Mouse (Mus musculus): ENCODE data around the gene Rbfox3. TPM values are rescaled to one million over a fixed set of nuclear protein-coding genes. Genes with fewer than 3 reads are reported as not detected.

Gene Rbfox3
- total RNA-seq, 2 experiments from 2014 or later: 185 to 192 TPM

DNA sequence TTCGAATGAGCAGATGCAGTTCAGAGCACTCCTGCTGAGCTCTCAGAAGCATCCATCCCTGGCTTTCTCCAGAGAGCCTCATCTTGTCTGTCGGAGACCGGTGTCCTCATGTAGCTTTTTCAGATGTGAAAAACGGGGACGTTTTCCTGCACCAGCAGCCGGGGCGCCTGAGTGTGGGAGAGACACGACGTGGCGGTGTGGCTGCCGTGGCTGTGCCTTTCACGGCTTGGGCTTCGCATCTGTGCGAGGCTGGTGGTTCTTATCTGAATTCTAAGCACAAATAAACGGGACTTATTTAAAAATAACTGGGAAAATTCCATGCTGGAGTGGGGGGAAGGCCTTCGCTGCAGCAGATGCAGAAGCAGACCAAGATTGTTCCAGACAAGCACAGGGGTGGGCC is 26.3 kb downstream of the Rbfox3 start:
- intact Hi-C loops (cut with DNase I): no loop called here
- no peak for DNase-seq

DNA sequence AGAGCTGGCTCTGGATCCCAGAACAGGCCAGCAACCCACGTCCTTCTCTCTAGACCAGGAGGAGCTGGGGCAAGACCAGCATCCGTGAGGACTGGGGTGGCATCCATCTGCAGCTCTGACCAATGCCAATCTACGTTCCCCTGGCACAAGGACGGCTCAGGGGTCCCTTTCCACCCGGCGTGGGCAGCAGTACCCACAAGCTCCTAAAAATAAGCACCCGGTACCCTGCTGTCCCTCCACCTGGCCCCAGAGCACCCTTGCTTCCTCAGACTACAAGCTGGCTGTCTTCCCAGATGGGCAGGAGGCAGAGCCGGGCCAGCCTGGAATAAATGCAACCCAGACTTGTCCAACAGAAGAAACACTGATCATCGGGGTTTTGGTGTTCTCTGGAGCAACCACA is 28.3 kb downstream of the Rbfox3 start:
- intact Hi-C loops (cut with DNase I): no loop called here

DNA sequence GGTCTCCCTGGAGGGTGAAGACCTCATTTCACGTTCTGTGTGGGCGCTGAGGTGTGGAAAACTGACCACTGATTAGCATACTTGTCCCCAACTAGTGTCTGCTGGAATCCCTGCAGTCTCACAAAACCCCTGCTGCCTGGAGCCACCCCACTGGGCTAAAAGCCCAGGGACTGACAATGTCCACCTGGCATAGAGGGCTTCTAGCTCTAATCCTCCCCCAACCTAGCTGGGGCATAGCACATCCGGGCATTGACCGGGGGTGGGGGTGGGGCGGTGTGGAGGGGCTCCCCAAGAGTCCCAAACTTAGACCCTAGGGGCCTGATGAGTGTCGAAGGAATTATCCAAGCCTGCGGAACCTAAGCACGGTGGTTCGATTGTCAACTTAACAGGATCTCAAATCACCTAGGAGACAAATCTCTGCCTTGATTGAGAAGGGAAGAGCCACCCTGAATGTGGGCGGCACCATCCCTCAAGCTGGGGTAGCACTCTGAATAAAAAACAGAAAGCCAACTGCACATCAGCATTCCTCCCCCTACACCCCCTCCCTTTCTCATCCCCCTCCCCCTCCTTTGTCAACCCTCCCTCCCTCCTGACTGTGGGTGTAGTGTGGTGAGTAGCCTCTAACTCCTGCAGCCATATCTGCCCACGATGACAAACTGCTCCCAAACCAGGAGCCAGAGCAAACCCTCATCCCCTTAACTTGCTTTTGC is 29.5 kb downstream of the Rbfox3 start:
- DNase-seq: no peak
- intact Hi-C loops (cut with DNase I): no loop called here

More for the DNA sequence above, 28.3 kb downstream of the Rbfox3 start:
- peak; percentile 80 for DNase-seq

- intact Hi-C loops (cut with DNase I): no loop called here
- DNase-seq: no peak
Measured at GRCm38 (mm10) chr11:118879466-118880150, 31.8 kb downstream of the Rbfox3 start.

DNA sequence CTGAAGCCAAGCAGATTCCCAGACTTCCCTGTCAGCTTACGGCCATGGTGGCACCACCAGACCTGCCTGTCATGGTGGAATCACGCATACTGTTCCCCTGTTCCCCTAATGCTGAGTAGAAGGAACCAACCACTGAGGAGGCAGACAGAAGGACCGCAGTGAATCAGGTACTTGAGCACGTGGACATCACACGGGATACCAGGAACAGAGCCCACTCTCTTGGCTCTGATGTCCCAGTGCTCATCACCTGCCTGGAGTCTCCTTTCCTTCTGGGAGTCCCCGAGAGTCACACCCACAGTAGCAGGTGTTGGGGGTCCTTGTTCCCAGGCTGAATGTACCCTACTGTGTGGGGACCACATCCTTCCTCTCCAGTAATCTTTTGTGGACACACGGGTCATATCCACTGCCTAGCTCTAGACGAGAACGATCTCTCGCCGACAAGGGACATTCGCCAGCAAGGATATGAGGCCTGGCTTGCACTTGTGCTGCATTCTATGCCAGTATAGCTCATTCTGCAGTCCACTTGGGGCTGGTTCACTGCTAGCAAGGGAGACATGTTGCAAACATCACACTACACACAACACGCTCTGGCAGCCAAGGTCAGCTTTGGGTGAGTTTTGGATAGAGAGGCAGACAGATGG is 32.7 kb downstream of the Rbfox3 start:
- no peak for DNase-seq
- intact Hi-C loops (cut with DNase I): no loop called here

DNA sequence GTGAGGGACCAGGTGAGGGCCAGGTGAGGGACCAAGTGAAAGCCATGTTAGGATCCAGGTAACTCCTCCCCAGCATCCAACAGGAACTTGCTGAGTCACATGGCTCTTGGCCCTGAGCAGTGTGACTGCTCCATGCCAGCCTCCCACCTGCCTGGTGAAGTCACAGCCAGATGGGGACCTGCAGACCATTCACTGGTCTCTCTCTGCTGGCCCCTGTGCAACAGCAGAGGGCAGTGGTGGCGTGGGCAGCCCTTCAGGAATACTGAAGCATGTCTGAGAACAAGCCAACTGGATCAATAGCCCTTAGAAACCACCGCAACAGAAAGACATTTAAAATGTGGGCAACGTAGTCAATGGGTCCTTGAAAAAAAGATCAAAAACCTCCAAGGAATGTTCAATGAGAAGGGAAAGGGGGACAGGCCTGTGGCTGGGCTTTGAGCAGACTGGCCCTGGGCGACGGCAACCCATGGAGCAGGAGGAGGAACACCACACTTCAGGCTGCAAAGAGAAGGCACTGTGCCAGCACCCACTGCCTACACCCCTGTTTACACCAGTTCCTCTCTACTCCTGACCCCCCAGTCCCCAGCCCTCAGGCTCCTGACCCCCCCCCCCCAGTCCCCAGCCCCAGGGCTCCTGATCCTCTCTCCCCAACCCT is 36.0 kb downstream of the Rbfox3 start:
- intact Hi-C loops (cut with DNase I): no loop called here
- peak; percentile 56 for DNase-seq

GRCm38 (mm10) chr11:118874487-118875095 is 36.8 kb downstream of the Rbfox3 start:
- intact Hi-C loops (cut with DNase I): no loop called here
- no peak for DNase-seq

DNA sequence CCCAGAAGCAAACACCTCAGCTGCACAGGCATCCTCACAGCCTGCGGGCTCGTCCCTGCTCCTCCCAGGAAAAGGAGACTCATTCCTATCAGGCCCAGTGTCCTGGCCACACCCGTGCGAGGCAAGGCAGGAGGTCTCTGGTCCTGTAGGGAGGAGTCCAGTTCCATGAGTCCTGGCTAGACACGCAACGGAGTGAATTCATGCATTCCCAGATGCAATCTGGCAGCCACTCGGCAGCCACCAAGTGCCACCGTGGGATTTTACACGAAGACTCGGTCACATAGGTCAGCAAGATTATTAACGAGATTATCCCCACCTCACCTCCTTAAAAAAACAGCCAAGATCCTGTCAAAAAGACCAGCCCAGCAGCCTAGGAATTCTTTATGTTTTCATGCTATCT is 37.4 kb downstream of the Rbfox3 start:
- intact Hi-C loops (cut with DNase I): no loop called here

GRCm38 (mm10) chr11:118871527-118871926 is 39.9 kb downstream of the Rbfox3 start:
- DNase-seq: no peak
- intact Hi-C loops (cut with DNase I): no loop called here

More for the DNA sequence above, 37.4 kb downstream of the Rbfox3 start:
- no peak for DNase-seq

- intact Hi-C loops (cut with DNase I): no loop called here
- DNase-seq: no peak
Measured at GRCm38 (mm10) chr11:118863360-118863759, 48.0 kb downstream of the Rbfox3 start.

DNA sequence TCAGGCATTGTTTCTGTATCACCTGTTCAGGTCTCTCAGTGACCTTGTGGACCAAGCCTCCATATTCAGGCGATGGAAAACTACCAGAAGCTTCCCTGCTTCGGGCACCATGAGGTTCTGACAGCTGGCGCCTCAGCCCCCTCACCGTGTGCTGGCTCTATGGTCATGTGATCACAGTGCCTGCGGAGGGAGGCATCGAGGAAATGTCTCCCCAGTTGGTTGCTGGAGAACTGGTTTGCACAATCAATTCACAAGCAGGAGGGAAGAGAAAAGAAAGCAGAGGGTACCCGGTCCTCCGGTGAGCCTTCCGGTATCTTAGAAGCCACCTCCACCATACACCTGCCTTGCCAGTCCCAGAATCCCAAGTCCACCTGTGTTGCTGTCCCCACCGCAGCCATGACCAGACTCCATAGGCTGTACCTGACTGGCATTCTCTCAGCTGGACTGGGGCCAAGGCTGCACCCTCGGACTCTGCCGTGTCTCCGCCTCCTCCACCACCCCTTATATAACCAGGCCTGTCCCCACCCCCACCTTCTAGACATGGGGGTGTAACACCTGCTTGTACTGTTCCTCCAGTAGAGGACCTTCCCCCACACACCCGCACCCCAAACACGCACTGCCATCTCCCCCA is 49.5 kb downstream of the Rbfox3 start:
- intact Hi-C loops (cut with DNase I): no loop called here
- DNase-seq: peak; percentile 38

DNA sequence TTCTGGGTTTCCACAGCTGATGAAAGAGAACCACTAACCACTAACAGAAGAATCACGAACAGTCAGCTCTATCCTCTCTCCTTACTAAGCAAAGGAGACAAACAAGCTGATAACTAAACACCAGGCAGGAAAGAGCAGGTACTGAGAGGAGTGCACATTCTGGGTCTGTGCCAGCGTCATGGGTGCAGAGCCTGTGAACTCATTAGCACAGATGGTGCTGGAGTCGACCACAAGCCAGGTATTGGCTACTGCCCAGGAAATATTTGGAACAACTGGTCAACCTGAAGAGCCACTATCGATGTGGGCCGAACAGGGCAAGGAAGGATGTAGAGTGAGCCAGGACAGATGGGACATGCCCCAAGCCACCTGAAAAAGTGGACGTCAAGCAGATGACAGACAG is 50.2 kb downstream of the Rbfox3 start:
- intact Hi-C loops (cut with DNase I): no loop called here
- DNase-seq: peak; percentile 88

- no peak for DNase-seq
- intact Hi-C loops (cut with DNase I): no loop called here
Measured at GRCm38 (mm10) chr11:118860812-118861211, 50.6 kb downstream of the Rbfox3 start.

DNA sequence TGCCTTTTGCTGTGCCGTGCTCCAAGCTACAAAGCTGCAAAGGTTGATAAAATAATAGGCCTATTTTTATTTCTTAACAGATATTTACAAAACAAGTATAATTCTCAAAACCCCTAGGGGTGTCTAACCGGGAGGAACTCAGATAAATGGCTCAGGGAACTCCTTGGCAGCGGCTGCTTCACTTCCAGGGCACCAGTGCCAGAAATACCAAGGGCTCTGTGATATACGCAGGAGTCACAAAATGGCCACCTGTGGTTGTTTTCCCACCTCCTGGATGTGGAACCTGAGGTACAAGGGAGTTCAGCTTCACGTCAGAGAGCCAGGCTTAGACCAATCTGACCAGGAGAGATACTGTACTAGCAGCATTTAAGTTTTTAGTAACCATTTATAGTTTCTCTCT is 51.6 kb downstream of the Rbfox3 start:
- DNase-seq: no peak
- intact Hi-C loops (cut with DNase I): no loop called here

DNA sequence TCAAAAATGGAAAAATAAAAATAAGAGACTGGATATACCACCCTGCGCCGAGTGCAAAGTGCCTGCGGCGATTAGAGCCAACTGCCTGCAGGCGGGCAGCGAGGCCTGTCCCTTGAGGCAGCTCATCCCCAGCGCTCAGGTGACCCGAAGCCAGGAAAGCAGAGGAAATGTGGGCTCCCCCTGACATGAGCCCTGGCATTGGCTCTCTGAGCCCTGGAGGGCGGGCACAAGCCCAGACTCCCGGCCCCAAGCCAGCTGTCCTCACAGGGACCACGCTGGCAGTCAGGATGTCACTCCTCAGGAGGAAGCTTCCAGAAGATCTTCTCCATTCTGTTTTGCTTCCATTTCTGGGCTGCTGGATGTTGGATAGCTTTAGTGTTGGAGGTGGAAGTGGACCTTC is 53.1 kb downstream of the Rbfox3 start:
- peak; percentile 78 for DNase-seq
- intact Hi-C loops (cut with DNase I): no loop called here

GRCm38 (mm10) chr11:118851391-118851790 is 60.0 kb downstream of the Rbfox3 start:
- no peak for DNase-seq
- intact Hi-C loops (cut with DNase I): no loop called here

DNA sequence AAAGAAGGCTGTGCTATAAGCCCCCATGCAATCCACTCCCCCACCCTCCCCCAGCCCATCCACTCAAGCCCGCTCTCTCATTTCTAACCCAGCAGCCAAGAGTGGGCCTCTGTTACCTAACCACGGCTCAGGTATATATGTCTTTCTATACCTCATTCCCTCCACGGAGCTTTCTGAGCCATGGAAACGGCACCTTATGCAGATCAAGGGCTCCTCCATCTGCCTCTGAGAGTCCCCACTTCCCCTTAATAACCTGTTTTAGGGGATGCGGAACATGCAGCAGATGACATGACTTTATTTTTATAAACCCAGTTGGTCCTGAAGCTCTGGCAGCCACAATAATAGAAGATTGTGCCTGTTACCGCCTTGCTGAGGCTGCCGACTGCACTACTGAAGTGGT is 63.4 kb downstream of the Rbfox3 start:
- intact Hi-C loops (cut with DNase I): no loop called here

DNA sequence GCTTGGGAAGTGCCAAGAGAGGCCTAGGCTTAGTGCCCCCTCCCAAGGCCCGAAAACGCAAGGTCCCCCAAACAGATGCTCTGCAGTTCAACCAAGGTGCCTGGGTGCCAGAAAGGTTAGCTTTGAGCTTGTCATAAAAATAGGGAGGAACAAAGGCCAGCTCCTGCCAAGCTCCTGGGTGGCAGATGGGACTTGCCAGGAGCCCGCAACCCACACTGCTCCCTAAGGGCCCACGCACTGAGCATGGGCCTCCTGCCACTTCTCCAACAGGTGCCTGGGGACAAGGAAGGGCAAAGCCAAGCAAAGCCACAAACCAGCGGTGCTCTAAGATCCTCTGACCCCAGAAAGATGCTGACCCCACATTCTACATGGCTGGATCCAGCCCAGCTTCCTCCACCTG is 70.4 kb downstream of the Rbfox3 start:
- intact Hi-C loops (cut with DNase I): no loop called here
- DNase-seq: no peak

More for the DNA sequence above, 63.4 kb downstream of the Rbfox3 start:
- no peak for DNase-seq

- no peak for DNase-seq
- intact Hi-C loops (cut with DNase I): no loop called here
Measured at GRCm38 (mm10) chr11:118838167-118838566, 73.2 kb downstream of the Rbfox3 start.

- peak; percentile 91 for DNase-seq
- intact Hi-C loops (cut with DNase I): no loop called here
Measured at GRCm38 (mm10) chr11:118836889-118837288, 74.5 kb downstream of the Rbfox3 start.

Measured in left cerebral cortex, postnatal 4 days (tissue).